Mouse (Mus musculus) heart, embryonic 15.5 days (tissue): ENCODE measurements around the gene Baz2b. TPM values are rescaled to one million over a fixed set of nuclear protein-coding genes. Genes with fewer than 3 reads are reported as not detected.
A peak's percentile ranks its signal among the peaks of the same experiment; 100 is the strongest.

Source experiments
- ATAC-seq: fragments of 200-750 bp; cut with Nextera tagmentation; replicated peaks from 2 replicates; pipeline ENCODE4 v1.8.0; 2017; ENCODE audit warnings: low read depth, moderate TSS enrichment; ENCODE audit not compliant: insufficient number of reproducible peaks, insufficient read depth, low FRiP score
- H3K27ac ChIP-seq: fragments of 300-500 bp; sonication (generic); 2 replicates; pipeline ENCODE4 v1.5.1; 2015; ENCODE audit warnings: mild to moderate bottlenecking, inconsistent platforms
- H3K27me3 ChIP-seq: fragments of 300-500 bp; sonication (generic); 2 replicates; pipeline ENCODE4 v1.6.1; 2015; ENCODE audit warnings: inconsistent platforms
- H3K36me3 ChIP-seq: fragments of 300-500 bp; sonication (generic); 2 replicates; pipeline ENCODE4 v1.6.1; 2015; ENCODE audit warnings: mild to moderate bottlenecking, inconsistent platforms
- H3K4me1 ChIP-seq: fragments of 300-500 bp; sonication (generic); replicated peaks from 2 replicates; pipeline ENCODE4 v1.6.1; 2015; ENCODE audit warnings: inconsistent platforms
- H3K4me2 ChIP-seq: fragments of 300-500 bp; sonication (generic); 2 replicates; pipeline ENCODE4 v1.6.1; 2015; ENCODE audit warnings: inconsistent platforms, mild to moderate bottlenecking, moderate library complexity
- H3K4me3 ChIP-seq: fragments of 300-500 bp; sonication (generic); 2 replicates; pipeline ENCODE4 v1.5.1; 2015; ENCODE audit warnings: mild to moderate bottlenecking, inconsistent platforms
- H3K9ac ChIP-seq: fragments of 300-500 bp; sonication (generic); 2 replicates; pipeline ENCODE4 v1.6.1; 2015; ENCODE audit warnings: mild to moderate bottlenecking, inconsistent platforms
- H3K9me3 ChIP-seq: fragments of 300-500 bp; sonication (generic); replicated peaks from 2 replicates; pipeline ENCODE4 v1.6.1; 2016; ENCODE audit warnings: inconsistent platforms
- WGBS: fragments of 180-500 bp; shearing (Covaris S2); methylation state at CpG from one replicate; pipeline ENCODE4 v1.1.7; 2015; ENCODE audit warnings: mixed read lengths; 5-methylcytosine and 5-hydroxymethylcytosine counted together
- polyA plus RNA-seq: library from polyadenylated mRNA; unstranded; fragments of >200 nt; fragmentation: Nextera tagmentation; extraction: Ambion mirVana; gene quantifications from 2 replicates; pipeline ENCODE4 v1.2.1, GENCODE M21; 2015

The Baz2b gene
- polyA plus RNA-seq, 1 experiment from 2014 or later = 42.3 TPM

DNA sequence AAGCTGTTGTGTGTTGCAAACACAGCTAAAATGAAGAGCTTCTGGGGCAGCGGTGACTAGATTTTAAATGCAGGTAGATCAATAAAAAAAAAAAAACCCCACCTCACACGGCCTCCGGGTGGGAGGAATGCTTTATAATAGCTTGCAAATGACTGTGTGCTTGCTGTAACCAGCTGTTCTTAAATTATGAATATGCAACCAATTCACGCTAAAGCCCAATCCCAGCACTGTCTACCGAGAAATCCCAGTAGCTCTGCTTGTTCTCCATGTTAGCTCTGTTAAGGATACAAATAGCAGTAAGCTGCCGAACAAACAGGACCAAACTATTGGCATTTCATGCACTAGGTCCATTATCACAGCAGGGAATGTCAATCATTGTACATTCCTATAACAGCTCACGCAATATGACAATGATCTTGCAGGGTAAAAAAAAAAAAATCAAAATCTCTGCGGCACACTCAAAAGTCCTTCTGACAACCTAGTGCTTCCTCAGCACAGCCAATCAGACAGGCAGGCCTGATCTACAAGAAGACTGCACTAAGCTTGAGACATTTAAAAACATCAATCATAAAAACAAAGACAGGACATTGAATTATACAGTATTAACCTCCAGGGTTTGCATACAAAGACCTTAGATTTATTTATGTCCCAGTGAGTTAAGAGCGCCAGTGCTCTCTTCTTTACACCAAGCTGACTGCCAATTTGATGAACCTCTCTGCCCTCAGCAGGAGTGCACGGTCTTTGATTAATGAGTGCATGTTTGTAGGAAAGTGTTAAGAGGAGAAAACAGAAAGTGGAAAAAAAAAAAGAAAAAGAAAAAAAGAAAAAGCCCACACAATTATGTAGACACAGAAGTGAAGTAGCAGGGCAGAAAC, 90.7 kb downstream of the Baz2b start:
- peak overlapping the region; percentile 26 for H3K4me2 ChIP-seq

DNA sequence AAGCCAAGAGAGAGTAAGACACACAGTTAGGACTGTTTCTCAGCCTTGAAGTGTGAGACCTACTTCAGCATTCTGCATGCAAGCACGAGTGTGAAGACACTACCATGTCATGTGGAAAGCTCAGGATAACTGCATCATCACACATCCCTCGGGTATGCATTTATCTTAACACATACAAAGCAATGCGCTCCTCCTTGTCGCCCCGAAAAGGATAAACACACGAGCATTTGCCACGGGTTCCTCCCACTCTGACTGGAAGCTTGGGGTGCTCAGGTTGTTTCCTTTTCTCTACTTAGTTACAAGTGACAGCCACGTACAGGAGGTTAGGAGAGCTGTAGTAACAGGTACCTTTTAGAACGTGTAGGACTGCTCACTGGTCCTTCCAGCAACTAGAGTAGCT, 91.8 kb downstream of the Baz2b start:
- WGBS = 49% methylated on average over 9 of the region's 9 CpGs
- peaks cover 36% of the 10 kb centered on the region for H3K4me1 ChIP-seq
- H3K9me3 ChIP-seq = no peaks in the 10 kb centered on the region

More for the DNA sequence above, 90.7 kb downstream of the Baz2b start:
- H3K9ac ChIP-seq = no peak overlapping the region
- H3K27ac ChIP-seq = peak overlapping the region; percentile 1; the same call in 1 of the 2 replicates
- H3K9me3 ChIP-seq = no peaks in the 10 kb centered on the region
- no peaks in the 10 kb centered on the region for H3K36me3 ChIP-seq
- H3K4me1 ChIP-seq = peaks cover 36% of the 10 kb centered on the region
- no peak overlapping the region for H3K4me3 ChIP-seq
- no peak for ATAC-seq
- 52% methylated on average over 10 of the region's 10 CpGs for WGBS
- no peaks in the 10 kb centered on the region for H3K27me3 ChIP-seq

GRCm38 (mm10) chr2:60115891-60116554, 93.6 kb downstream of the Baz2b start:
- Histone ChIP-seq H3K4me1 (peaks cover 28% of the 10 kb centered on the region), H3K9ac (no peak overlapping the region), H3K4me2 (no peak overlapping the region), H3K9me3 (no peaks in the 10 kb centered on the region), H3K27ac (0 out of 2 replicates have a peak overlapping the region, but pooled peaks have one; percentile 4), H3K27me3 (no peaks in the 10 kb centered on the region), H3K36me3 (peaks cover 3% of the 10 kb centered on the region), H3K4me3 (no peak overlapping the region)
- 59% methylated on average over 12 of the region's 12 CpGs for WGBS
- no peak for ATAC-seq

More for the DNA sequence above, 91.8 kb downstream of the Baz2b start:
- Histone ChIP-seq H3K27me3 (no peaks in the 10 kb centered on the region), H3K36me3 (no peaks in the 10 kb centered on the region), H3K4me3 (no peak overlapping the region), H3K4me2 (no peak overlapping the region), H3K27ac (no peak overlapping the region), H3K9ac (no peak overlapping the region)
- no peak for ATAC-seq

DNA sequence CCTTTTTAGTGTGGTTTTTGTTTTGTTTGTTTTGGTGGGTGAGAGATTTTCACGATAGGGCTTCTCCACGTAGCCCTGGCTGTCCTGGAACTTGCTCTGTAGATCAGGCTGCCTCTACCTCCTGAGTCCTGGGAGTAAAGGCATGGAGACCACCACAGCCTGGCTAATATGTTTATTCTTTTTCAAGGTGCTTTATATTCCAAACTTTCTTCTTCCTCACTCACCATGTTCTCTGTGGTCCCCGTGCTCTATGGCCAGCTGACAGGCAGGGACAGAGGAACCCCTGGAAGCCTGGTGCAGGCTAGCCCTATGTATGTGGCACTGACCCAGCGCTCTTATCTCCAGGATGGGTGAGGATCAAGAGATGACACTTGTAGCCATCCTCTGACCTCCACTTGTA, 94.7 kb downstream of the Baz2b start:
- Histone ChIP-seq H3K4me3 (no peak overlapping the region), H3K4me1 (peaks cover 22% of the 10 kb centered on the region), H3K9me3 (no peaks in the 10 kb centered on the region), H3K27ac (no peak overlapping the region), H3K27me3 (no peaks in the 10 kb centered on the region), H3K36me3 (peaks cover 7% of the 10 kb centered on the region), H3K4me2 (no peak overlapping the region), H3K9ac (no peak overlapping the region)
- ATAC-seq = no peak
- 80% methylated on average over 4 of the region's 4 CpGs for WGBS

GRCm38 (mm10) chr2:60113661-60114560, 95.7 kb downstream of the Baz2b start:
- H3K27ac ChIP-seq = no peak overlapping the region
- peaks cover 7% of the 10 kb centered on the region for H3K36me3 ChIP-seq
- H3K9ac ChIP-seq = no peak overlapping the region
- peaks cover 18% of the 10 kb centered on the region for H3K4me1 ChIP-seq
- WGBS = 82% methylated on average over 12 of the region's 12 CpGs
- no peak for ATAC-seq
- no peak overlapping the region for H3K4me3 ChIP-seq
- H3K9me3 ChIP-seq = no peaks in the 10 kb centered on the region
- no peaks in the 10 kb centered on the region for H3K27me3 ChIP-seq
- H3K4me2 ChIP-seq = no peak overlapping the region

GRCm38 (mm10) chr2:60112116-60112515, 97.5 kb downstream of the Baz2b start:
- WGBS = 82% methylated on average over 2 of the region's 2 CpGs
- peaks cover 7% of the 10 kb centered on the region for H3K36me3 ChIP-seq
- no peak overlapping the region for H3K4me3 ChIP-seq
- H3K27me3 ChIP-seq = no peaks in the 10 kb centered on the region
- no peak overlapping the region for H3K27ac ChIP-seq
- no peak for ATAC-seq
- no peak overlapping the region for H3K9ac ChIP-seq
- peaks cover 9% of the 10 kb centered on the region for H3K4me1 ChIP-seq
- H3K9me3 ChIP-seq = no peaks in the 10 kb centered on the region
- no peak overlapping the region for H3K4me2 ChIP-seq

- H3K27ac ChIP-seq = no peak overlapping the region
- no peak overlapping the region for H3K4me3 ChIP-seq
- no peak for ATAC-seq
- peaks cover 3% of the 10 kb centered on the region for H3K4me1 ChIP-seq
- H3K27me3 ChIP-seq = no peaks in the 10 kb centered on the region
- no peaks in the 10 kb centered on the region for H3K9me3 ChIP-seq
- peaks cover 7% of the 10 kb centered on the region for H3K36me3 ChIP-seq
- 77% methylated on average over 3 of the region's 3 CpGs for WGBS
- no peak overlapping the region for H3K9ac ChIP-seq
- no peak overlapping the region for H3K4me2 ChIP-seq
Measured at GRCm38 (mm10) chr2:60109001-60109400, 100.6 kb downstream of the Baz2b start.

DNA sequence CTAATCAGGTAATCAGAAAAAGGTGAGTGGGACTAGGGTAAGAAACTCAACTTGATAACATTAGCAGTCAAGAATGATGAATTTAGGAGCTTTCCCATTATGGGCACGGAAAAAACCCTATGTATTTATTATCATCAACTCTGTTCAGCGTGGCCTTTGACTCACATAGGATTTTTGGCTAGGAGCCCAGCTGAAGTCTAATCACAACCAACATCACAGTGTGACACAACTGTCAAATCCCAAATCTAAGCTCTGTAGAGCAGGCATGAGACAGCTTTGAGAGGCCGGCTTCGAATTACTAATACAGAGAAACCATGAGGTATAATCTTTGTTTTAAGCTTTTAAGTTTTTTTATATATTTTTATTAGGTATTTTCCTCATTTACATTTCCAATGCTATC, 113.0 kb downstream of the Baz2b start:
- WGBS = 81% methylated on average over 4 of the region's 4 CpGs
- Histone ChIP-seq H3K4me2 (no peak overlapping the region), H3K27ac (no peak overlapping the region), H3K9ac (no peak overlapping the region), H3K9me3 (no peaks in the 10 kb centered on the region), H3K27me3 (no peaks in the 10 kb centered on the region), H3K36me3 (no peaks in the 10 kb centered on the region), H3K4me1 (no peaks in the 10 kb centered on the region), H3K4me3 (no peak overlapping the region)
- ATAC-seq = no peak

DNA sequence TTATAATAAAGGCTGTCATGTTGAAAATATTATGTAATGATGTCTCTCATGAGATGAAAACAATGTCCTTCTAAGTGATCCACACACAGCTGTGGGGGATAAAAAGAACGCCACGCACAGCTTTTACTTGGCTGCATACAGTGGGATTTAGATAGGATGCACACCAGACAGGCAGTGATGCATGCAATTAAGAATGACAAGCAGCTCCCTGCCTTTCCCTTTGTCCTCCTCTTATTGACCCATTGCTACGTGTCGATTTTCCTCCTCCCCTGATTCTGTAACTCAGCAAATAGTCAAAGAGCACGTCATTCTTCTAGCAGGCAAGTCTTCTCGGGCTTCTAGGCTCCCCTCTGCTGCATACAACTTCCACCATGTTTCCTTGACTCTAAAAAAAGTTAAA, 119.4 kb downstream of the Baz2b start:
- ATAC-seq = no peak
- Histone ChIP-seq H3K4me1 (peaks cover 23% of the 10 kb centered on the region), H3K4me2 (no peak overlapping the region), H3K27ac (no peak overlapping the region), H3K4me3 (no peak overlapping the region), H3K36me3 (no peaks in the 10 kb centered on the region), H3K27me3 (no peaks in the 10 kb centered on the region), H3K9me3 (no peaks in the 10 kb centered on the region), H3K9ac (no peak overlapping the region)
- WGBS = 78% methylated on average over 6 of the region's 6 CpGs

GRCm38 (mm10) chr2:60089528-60090247, 120.0 kb downstream of the Baz2b start:
- no peak overlapping the region for H3K4me2 ChIP-seq
- ATAC-seq = no peak
- 78% methylated on average over 15 of the region's 15 CpGs for WGBS
- 0 out of 2 replicates have a peak overlapping the region, but pooled peaks have one; percentile 14 for H3K27ac ChIP-seq
- H3K36me3 ChIP-seq = no peaks in the 10 kb centered on the region
- peaks cover 23% of the 10 kb centered on the region for H3K4me1 ChIP-seq
- no peak overlapping the region for H3K4me3 ChIP-seq
- H3K9me3 ChIP-seq = no peaks in the 10 kb centered on the region
- no peak overlapping the region for H3K9ac ChIP-seq
- H3K27me3 ChIP-seq = no peaks in the 10 kb centered on the region
